Mouse (Mus musculus) right cerebral cortex, adult 2 months (tissue): ENCODE measurements at regions not wholly inside any gene's neighbourhood (a gene's known extent, or its start where the extent isn't known, plus 50 kb on each side); places are given as distances from the start of the nearest gene placed in this dataset.

Experiments used
- DNase-seq, 2 experiments: peaks; one replicate each; pipeline ENCODE4 v3.0.0; 2021 to 2022; ENCODE audit warnings: low spot score in 2 of 2

DNA sequence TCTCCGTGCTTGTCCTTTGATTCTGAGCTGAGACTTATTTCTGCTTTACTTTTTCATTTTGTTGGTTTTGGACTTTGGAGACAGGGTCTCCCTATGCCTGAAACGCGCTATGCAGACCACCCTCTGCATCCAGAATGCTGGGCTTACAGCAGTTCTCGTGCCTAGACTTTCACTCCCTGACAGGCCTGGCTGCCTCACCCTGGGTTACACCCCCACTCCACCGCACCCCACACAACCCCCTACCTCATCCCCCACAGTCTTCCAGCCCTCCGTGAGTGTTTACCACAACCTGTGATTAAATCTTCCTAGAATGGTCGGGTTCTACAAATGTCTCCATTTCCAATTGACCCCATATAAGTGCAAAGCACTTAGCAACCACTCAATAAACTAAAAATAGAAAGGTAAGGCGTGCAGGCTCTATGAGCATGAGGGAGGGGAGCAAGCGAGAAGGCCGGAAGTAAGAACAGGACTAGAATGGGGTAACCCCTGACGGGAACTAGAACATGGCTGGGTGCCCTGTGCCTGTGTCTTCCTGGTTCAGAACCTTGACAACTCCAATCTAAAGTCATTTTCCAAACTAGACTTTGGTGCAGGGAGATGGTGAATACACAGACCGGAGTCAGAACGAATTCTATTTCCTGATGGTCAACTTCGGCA is 131.2 kb upstream of the Lef1 start:
- DNase-seq, result no peak

DNA sequence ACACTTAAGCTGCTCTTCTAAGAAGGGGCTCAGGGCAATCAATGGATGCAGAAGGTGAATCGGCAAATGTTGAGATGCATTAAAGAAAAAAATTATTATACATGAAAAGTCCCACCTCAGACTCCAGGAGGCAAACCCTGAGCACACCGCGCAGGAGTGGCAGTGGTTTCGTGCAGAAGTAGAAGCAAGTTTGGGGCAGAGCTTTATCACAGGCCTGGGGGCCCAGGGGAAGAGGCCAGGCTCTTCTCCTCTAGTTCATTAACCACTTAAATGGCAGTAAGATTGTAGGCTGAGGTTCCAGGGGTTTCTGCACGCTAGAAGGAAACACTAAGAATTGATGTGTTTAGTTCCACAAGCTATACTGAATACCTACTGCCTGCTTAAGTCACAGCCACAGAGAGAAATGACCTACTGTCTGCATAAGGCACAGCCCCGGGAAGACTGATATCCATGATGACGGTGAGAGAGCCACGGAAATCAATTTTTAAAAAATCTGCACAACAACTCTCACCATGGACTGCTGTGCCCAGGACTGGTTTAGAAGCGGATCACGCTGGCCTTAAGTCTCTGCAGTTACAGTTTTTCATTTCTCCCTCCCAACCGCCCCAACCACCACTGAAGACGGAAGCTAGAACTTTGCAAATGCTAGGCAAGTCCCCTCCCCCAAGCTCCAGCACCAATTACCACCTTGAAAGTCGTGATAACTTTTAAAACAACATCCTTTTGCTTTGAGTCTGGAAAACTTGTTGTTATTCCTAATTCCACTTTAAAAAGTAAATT is 132.2 kb upstream of the Lef1 start:
- no peak for DNase-seq

- DNase-seq, result no peak
Observed at GRCm38 (mm10) chr3:130976206-130976605, 134.1 kb upstream of the Lef1 start.

GRCm38 (mm10) chr3:130975291-130975690 is 135.0 kb upstream of the Lef1 start:
- no peak for DNase-seq

DNA sequence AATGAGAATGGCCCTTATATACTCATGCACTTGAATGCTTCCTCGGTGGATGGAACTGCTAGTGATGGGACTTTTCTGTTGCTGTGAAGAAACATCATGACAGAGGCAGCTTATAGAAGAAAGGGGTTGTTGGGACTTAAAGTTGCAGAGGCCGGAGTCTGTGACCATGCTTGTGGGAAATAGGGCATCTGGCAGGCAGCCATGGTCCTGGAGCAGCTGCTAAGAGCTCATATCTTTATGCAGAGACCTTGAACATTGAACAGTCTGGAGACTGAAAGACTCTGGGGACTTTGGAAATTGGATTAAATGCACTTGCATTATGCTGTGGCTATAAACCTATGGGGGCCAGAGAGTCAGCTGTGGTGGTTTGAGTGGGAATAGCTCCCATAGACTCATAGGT is 138.1 kb upstream of the Lef1 start:
- DNase-seq, result no peak

DNA sequence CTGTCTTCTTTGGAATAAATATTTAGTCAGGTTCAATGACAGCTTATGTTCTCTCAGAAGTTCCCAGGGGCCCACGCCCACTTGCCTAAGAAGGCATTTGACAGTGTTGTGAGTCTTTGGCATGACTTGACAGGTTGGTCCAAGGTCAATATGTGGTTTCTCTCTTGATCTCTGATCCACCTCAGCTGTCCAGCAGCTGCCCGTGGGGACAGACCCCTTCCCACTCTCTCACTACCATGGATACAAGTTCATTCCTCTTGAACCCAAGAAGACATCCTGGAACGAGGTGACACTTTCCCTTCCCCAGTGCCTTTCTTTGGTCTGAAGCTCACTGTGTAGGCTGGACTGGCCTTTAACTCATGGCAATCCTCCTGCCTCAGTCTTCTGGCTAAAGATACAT is 145.0 kb upstream of the Lef1 start:
- no peak for DNase-seq

- no peak for DNase-seq
Observed at GRCm38 (mm10) chr3:130964088-130964487, 146.2 kb upstream of the Lef1 start.

DNA sequence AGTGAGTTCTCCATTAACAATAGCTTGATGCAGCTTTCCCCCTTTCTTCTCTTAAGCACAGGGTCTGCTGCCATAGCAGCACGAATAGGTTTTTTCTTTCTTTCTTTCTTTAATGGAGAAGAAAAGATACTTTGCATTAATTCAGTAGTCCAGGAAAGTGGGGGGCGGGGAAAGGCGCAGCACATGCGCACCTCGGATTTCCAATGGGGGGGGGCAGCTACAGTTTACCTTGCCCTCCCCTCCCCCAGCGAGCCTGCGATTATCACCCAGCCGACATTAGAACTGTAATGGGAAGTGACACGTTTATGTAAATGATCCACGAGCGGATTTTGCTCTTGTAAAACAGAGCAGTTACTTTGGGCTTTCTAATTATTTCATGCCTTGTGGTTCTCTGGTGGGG is 146.6 kb upstream of the Lef1 start:
- no peak for DNase-seq

GRCm38 (mm10) chr3:130962701-130963472 is 147.4 kb upstream of the Lef1 start:
- DNase-seq, result no peak

DNA sequence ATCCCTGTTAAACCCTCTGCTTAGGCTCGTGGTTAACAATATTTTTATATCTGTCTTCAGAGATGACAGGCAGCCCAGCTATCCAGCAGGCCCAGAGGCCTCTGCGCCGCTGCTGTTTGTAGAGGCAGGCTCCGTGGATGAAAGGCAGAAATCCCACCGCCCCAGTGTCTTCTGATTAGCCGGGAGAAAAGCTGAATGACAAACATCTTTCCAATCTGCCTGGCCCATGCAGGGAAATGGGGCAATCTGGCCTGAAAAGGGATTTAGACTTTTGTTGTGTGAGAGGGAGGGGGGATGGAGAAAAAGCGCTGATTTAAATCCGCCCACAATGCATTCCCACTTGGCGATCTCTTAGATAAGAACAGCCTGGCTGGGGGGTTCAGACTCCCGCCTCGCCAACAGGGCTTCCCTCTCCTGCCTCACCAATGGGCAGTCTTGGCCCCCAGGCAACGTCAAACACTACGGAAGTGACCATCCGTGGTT is 148.1 kb upstream of the Lef1 start:
- DNase-seq, result no peak

GRCm38 (mm10) chr3:130961704-130962103 is 148.6 kb upstream of the Lef1 start:
- DNase-seq, result no peak

GRCm38 (mm10) chr3:130955958-130956357 is 154.3 kb upstream of the Lef1 start:
- no peak for DNase-seq

DNA sequence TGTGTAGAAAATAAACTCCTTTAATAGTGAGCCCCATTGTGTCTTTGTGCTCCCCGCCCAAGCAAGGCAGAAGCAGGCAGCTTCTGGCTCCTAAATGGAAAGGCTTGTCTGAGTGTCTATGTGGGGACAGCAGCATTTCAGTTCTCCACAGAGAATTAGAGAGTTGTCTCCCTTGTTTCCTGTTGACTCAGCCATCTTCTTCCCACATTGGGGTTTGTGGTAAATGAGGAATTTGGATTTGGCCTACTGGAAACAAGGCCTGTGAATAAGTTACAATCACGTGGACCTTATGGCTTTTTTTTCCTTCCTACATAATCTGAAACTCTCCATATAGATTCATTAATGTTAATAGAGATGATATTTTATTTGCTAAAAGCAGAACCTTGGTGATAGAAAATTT is 158.9 kb upstream of the Lef1 start:
- DNase-seq, result no peak

- DNase-seq, result no peak
Observed at GRCm38 (mm10) chr3:130950872-130951271, 159.4 kb upstream of the Lef1 start.

GRCm38 (mm10) chr3:130947880-130948279 is 162.4 kb upstream of the Lef1 start:
- DNase-seq, result no peak

- DNase-seq, result no peak
Observed at GRCm38 (mm10) chr3:130947277-130947606, 163.0 kb upstream of the Lef1 start.

DNA sequence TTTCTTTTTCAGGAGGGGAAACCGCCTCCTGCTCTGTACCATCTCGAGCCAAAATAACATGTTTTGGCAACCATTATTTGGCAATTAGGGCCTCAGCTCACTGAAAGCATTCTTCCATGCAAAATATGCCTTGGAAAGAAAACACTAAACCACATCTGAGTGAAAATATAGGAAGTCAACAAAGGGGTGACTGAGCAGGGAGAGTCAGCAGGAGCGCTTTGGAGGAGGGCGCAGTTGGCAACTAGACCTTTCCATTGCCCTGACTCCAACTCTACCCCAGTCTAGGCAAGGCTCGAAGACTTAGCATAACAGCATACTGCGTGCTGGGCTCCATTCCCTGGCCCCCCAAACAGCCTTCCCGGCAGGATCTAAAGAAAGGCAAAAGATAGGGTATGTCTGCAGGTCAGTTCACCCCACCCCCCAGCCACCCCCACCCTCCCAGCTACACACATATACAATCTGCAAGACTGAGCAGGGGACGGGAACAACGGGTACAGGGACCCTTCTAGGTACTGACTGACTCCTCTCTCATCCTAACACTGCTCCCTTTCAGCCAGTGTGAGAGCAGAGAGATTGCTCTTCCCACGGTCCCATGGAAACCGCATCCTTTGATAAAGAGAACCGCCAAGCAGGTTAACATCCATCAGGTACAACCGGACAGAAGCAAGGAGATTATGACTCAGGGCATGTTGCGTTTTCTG is 163.5 kb upstream of the Lef1 start:
- no peak for DNase-seq

GRCm38 (mm10) chr3:130945861-130946449 is 164.3 kb upstream of the Lef1 start:
- peak in 1 of 2 experiments; percentile 46 for DNase-seq

- no peak for DNase-seq
Observed at GRCm38 (mm10) chr3:130945396-130945795, 164.9 kb upstream of the Lef1 start.

GRCm38 (mm10) chr3:130944241-130944640 is 166.0 kb upstream of the Lef1 start:
- DNase-seq, result no peak

- no peak for DNase-seq
Observed at GRCm38 (mm10) chr3:130942947-130943630, 167.2 kb upstream of the Lef1 start.
